ENCODE assay signal across 17 mouse cellular contexts in genomic region chr11:4680126-4680525, GRCm38 (mm10).
"Had no signal": no experiment of that assay in that cellular context is flagged by ENCODE, and none has a peak within 500 bp of the region (broad histone marks: within the 10 kb centered on the region; RNA-seq: fewer than 3 reads in every experiment).

No protein-coding gene starts in this region.

- ATAC-seq: intestine, embryonic 15.5 days; liver, postnatal 0 days had no signal

- H3K4me2 ChIP-seq: intestine, embryonic 15.5 days; kidney, embryonic 15.5 days; liver, embryonic 13.5 days; lung, embryonic 15.5 days; neural tube, embryonic 13.5 days had no signal

- H3K9ac ChIP-seq: intestine, embryonic 15.5 days; kidney, embryonic 15.5 days; liver, embryonic 13.5 days; liver, postnatal 0 days; lung, embryonic 15.5 days; neural tube, embryonic 13.5 days had no signal

- DNase-seq: kidney, adult 2 months; kidney, postnatal 14 days; layer of hippocampus, postnatal 36 days; left cerebral cortex, postnatal 4 days; liver; liver, embryonic 13.5 days; liver, postnatal 0 days; lung, postnatal 14 days; retina, postnatal 1 day; right cerebral cortex, postnatal 4 days; spleen, adult 18-20 months; thymus, adult 18-20 months; thymus, postnatal 14 days had no signal

- H3K4me3 ChIP-seq: intestine, embryonic 15.5 days; kidney, embryonic 15.5 days; liver, embryonic 13.5 days; lung, embryonic 15.5 days; neural tube, embryonic 13.5 days had no signal

- H3K27ac ChIP-seq: intestine, embryonic 15.5 days; kidney, embryonic 15.5 days; liver, embryonic 13.5 days; lung, embryonic 15.5 days; neural tube, embryonic 13.5 days had no signal

- H3K4me1 ChIP-seq: intestine, embryonic 15.5 days; kidney, embryonic 15.5 days; lung, embryonic 15.5 days had no signal

- H3K27me3 ChIP-seq: intestine, embryonic 15.5 days; kidney, embryonic 15.5 days; liver, embryonic 13.5 days; lung, embryonic 15.5 days; neural tube, embryonic 13.5 days had no signal

- H3K9me3 ChIP-seq: intestine, embryonic 15.5 days; kidney, embryonic 15.5 days; liver, embryonic 13.5 days; lung, embryonic 15.5 days; neural tube, embryonic 13.5 days had no signal
